Mouse (Mus musculus) layer of hippocampus, postnatal 10 days (tissue): Measurements from ENCODE around the gene Ivd. TPM values are rescaled to one million over a fixed set of nuclear protein-coding genes. Genes with fewer than 3 reads are reported as not detected.

Source experiments
- DNase-seq, 2 experiments: peaks; one replicate each; pipeline ENCODE4 v3.0.0; 2021; ENCODE audit warnings: low spot score in 2 of 2
- total RNA-seq, 2 experiments: library from RNA; stranded (reverse); gene quantifications; 2 replicates each; pipeline ENCODE4 v1.2.3; 2021

Gene Ivd
- total RNA-seq, 2 experiments from 2014 or later, result 76.5 to 102 TPM

DNA sequence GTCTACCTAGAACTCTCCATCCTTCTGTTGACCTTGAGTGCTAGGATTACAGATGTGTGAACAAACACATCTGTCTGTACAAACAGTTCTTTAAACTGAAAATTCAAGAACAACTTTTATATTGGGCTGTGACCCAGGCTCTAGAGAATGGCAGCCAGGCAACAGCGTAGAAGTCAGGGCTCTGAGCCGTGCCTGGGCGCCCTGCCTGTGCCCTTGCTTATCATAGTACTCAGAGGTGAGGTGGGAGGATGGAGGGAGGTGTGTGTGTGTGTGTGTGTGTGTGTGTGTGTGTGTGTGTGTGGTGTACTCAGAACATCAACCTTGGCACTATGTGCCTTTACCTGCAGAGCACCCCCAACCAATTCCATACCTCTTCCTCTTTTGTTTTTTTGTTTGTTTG is 46.0 kb downstream of the Ivd start:
- DNase-seq, result no peak

- DNase-seq, result no peak
These were observed 47.4 kb downstream of the Ivd start for GRCm38 (mm10) chr2:118909151-118909550.

DNA sequence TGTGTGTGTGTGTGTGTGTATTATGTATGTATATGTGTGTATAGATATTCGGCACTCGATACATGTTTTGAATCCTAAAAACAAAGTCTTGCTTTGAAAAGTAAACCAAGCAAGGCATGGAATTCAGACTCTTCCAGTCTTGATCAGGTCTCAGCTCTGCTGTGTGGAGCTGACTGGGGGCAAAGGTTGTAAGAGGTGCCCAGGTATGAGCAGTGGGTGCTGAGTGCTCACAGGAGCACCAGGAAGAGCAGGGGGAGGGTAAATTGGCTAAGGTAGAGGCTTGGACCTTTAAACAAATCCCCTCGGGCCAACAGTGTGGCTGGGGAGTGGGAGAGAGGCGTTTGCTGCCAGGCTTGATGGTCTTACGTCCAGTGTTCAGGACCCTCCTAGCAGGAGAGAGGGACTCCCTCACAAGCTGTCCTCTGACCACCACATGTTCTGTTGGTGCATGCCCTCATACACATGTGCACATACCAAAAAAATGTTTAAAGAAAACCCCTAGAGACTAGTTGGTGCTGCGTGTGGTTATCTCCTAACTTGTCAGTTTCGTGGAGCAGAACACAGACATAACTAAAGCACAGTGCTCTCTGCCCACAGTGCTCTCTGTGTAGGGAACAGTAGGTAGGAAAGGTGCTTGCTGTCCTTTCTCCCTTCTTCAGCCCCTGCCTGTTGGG is 49.0 kb downstream of the Ivd start:
- no peak for DNase-seq

GRCm38 (mm10) chr2:118912706-118913105 is 51.0 kb downstream of the Ivd start:
- no peak for DNase-seq

DNA sequence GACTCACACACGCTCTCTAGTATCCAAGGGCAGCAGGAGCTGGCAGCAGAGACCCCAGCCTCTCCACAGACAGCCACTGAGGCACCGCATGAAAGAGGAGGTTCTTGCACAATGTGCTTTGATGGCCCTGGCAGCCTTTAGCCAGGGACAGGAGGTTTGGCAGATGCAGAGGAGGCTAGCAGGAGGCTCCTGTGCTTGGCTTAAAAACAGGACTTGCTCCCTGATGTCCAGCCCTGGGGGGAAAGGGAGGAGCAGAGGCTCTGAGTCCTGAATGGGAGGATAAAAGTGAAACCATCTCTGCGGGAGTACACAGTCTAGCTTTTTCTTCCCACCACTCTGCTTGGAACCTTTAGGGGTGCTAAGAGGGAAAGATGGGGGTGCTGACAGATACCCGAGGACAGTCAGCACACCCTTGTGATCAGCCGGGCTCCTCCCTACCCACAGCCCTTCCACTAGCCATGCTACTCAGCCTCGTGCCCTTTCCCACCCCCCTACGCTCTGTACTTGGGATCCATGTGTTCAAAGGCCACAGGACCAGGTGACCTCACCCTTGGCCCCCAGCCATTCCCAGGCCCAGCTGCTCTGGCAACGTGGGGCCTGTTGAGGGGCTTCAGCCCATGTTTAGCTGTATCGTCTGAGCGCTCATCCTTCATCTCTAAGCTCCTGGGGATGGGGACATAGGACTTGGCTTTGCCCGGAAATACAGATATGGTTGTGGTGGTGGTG is 52.0 kb downstream of the Ivd start:
- no peak for DNase-seq

- DNase-seq, result no peak
These were observed 52.9 kb downstream of the Ivd start for GRCm38 (mm10) chr2:118914685-118915084.

GRCm38 (mm10) chr2:118916436-118916835 is 54.7 kb downstream of the Ivd start:
- no peak for DNase-seq

GRCm38 (mm10) chr2:118918543-118918942 is 56.8 kb downstream of the Ivd start:
- DNase-seq, result no peak

DNA sequence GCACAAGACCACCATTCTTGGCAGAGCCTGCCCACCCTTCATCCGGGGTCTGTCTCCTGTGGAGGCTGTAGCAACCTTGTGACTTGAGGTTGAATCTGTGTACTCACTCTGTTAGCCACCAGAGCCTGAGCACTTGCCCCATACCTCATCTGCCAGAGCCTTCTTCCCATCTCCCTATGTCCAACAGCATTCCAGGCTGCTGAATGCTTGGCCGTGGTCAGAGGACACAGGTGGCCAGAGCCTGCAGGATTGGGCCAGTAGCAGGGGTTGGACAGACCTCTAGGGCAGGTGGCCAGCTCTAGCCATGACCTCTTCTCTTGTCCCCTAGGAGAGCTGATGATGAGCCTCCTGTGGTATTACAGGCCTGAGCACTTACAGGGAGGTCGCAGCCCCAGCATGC is 58.7 kb downstream of the Ivd start:
- DNase-seq, result no peak

GRCm38 (mm10) chr2:118925952-118926351 is 64.2 kb downstream of the Ivd start:
- DNase-seq, result no peak

- DNase-seq, result peak; percentile 51 to 69
These were observed 64.7 kb downstream of the Ivd start, which contains the start of gene Chst14 for GRCm38 (mm10) chr2:118926361-118926997. Chst14 (plus strand) TSS chr2:118926496.

DNA sequence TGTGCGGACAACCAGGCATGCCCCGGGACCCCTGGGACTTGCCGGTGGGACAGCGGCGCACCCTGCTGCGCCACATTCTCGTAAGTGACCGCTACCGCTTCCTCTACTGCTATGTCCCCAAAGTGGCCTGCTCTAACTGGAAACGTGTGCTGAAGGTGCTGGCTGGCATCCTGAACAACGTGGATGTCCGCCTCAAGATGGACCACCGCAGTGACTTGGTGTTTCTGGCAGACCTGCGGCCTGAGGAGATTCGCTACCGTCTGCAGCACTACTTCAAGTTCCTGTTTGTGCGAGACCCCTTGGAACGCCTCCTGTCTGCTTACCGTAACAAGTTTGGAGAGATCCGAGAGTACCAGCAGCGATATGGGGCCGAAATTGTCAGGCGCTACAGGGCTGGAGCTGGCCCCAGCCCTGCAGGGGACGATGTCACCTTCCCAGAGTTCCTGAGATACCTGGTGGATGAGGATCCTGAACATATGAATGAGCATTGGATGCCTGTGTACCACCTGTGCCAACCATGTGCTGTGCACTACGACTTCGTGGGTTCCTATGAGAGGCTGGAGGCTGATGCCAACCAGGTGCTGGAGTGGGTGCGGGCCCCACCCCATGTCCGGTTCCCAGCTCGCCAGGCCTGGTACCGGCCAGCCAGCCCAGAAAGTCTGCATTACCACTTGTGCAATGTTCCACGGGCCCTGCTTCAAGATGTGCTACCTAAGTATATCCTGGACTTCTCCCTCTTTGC is 65.4 kb downstream of the Ivd start:
- no peak for DNase-seq

Other genes with a start within 250 kb of the Ivd start
- 100 to 1,000 TPM; 109 to 120 TPM for gene Pak6, start 198.7 kb upstream of the Ivd start, total RNA-seq
- gene Ankrd63, start 158.0 kb upstream of the Ivd start, total RNA-seq, result 1 to 10 TPM; 3.0 to 3.8 TPM
- 1 to 10 TPM; 2.1 to 2.9 TPM for gene Plcb2, start 133.5 kb upstream of the Ivd start, total RNA-seq
- 10 to 100 TPM; 31.7 to 33.4 TPM for gene Inafm2, start 116.2 kb upstream of the Ivd start, total RNA-seq
- 1 to 10 TPM; 2.4 to 2.6 TPM for gene Ccdc9b, start 99.3 kb upstream of the Ivd start, total RNA-seq
- not detected for gene Phgr1, start 89.2 kb upstream of the Ivd start, total RNA-seq
- 100 to 1,000 TPM; 191 to 195 TPM for gene Disp2, start 82.2 kb upstream of the Ivd start, total RNA-seq
- gene Knstrn, start 48.0 kb upstream of the Ivd start, total RNA-seq, result 1 to 10 TPM; 5.4 to 5.6 TPM
- 10 to 100 TPM; 36.6 to 43.1 TPM for gene Bahd1, start 38.4 kb downstream of the Ivd start, total RNA-seq
- 1 to 10 TPM; 2.5 to 3.5 TPM for gene Chst14, start 64.5 kb downstream of the Ivd start, total RNA-seq
- gene Ccdc32, start 167.4 kb downstream of the Ivd start, total RNA-seq, result 10 to 100 TPM; 57.7 to 57.9 TPM
- gene Rpusd2, start 172.8 kb downstream of the Ivd start, total RNA-seq, result 1 to 10 TPM; 6.2 to 6.5 TPM
- 1 to 10 TPM; 2.2 to 3.2 TPM for gene Knl1, start 185.2 kb downstream of the Ivd start, total RNA-seq